Mouse (Mus musculus) lung, postnatal 36 days (tissue): Measurements from ENCODE around the gene Zfand4.
"Not testable (repeated sequence)": the region's sequence is repeated elsewhere in the genome, so short reads cannot be mapped to it uniquely, and the experiment has no call there.

Experiments
- DNase-seq: peaks from one replicate; pipeline ENCODE4 v3.0.0; 2022; ENCODE audit warnings: mixed read lengths

The Zfand4 gene

GRCm38 (mm10) chr6:116264018-116264651, at the start of gene Zfand4:
Gene Zfand4, plus strand, starts transcription at chr6:116264222.
- DNase-seq, result peak; percentile 92

GRCm38 (mm10) chr6:116227767-116228166, 36.3 kb upstream of the Zfand4 start:
- peak; percentile 59 for DNase-seq

DNA sequence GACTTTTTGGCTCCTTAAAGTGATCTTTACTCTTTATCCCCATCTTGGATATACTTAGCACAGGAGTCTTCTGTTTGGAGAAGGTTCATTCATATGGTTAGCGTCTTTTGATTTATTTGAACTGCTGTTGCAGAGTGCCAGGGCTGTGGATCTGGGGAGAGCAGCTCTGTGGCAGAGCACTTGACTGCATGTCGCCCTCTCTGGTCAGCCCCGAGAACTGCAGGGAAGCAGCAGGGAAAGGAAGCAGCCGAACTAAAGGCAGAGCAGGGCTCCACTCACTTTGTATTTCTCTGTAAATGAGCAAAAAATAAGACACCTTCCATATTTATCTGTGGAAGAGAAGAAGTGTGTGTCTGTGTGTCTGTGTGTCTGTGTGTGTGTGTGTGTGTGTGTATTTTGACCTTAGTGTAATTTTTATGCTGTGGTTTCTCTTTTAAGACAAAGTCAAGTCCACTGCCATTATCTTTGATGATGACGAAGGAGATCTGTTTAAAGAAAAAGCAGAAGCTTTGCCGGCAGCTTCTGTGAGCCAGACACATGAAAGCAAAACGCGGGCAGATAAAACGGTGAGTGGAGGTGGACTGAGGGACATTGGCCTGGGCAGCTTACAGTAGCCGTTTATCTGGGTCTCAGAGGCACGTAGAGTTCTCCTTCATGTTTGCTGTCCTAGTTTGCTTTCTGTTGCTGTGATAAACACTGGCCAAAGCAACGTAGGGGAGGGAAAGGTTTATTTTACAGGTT, 35.1 kb upstream of the Zfand4 start:
- DNase-seq, result peak; percentile 80

DNA sequence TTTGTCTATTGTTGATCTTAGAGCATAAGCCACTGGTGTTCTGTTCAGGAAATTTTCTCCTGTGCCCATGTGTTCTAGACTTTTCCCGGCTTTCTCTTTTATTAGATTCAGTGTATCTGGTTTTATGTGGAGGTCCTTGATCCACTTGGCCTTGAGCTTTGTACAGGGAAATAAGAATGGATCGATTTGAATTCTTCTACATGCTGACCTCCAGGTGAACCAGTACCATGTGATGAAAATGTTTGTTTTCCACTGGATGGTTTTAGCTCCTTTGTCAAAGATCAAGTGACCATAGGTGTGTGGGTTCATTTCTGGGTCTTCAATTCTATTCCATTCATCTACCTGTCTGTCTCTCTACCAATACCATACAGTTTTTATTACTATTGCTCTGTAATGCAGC, 29.2 kb upstream of the Zfand4 start:
- DNase-seq, result not testable (repeated sequence)

- no peak for DNase-seq
Observed at GRCm38 (mm10) chr6:116235336-116235735, 28.7 kb upstream of the Zfand4 start.

DNA sequence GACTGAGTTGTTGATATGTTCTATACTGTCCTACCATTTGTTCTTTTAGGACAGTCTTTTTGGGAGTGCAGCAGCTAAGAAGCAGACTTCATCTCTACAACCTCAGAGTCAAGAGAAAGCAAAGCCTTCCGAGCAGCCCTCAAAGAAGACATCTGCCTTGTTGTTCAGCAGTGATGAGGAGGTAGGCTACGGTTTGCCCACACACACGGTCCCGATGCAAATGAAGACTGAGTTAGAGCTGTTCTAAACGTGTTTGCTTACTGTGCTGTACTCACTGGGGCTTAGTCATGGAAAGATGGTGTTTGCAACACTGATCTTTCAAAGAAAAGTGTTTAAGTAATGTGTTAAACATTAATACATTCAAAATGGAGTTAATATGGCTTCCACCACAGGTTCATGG, 25.9 kb upstream of the Zfand4 start:
- DNase-seq, result no peak

DNA sequence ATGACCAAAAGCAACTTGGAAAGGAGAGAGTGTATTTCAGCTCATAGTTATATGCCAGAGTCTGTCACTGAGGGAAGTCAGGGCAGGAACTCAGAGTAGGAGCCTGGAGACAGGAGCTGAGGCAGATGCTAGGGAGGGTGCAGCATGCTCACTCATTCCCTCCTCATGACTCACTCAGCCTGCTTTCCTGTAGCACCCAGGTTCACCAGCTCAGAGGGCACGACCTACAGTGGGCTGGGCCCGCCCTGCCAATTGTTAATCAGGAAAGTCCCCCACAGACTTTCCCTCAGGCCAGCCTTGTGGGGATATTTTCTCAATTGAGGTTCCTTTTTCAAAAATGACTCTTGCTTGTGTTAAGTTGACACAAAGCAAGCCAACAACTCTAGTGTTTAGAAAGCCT, 23.7 kb upstream of the Zfand4 start:
- DNase-seq, result no peak

- no peak for DNase-seq
Observed at GRCm38 (mm10) chr6:116259649-116260048, 4.4 kb upstream of the Zfand4 start.

- DNase-seq, result no peak
Observed at GRCm38 (mm10) chr6:116260481-116260880, 3.5 kb upstream of the Zfand4 start.

GRCm38 (mm10) chr6:116262824-116263223, 1.2 kb upstream of the Zfand4 start:
- DNase-seq, result no peak

DNA sequence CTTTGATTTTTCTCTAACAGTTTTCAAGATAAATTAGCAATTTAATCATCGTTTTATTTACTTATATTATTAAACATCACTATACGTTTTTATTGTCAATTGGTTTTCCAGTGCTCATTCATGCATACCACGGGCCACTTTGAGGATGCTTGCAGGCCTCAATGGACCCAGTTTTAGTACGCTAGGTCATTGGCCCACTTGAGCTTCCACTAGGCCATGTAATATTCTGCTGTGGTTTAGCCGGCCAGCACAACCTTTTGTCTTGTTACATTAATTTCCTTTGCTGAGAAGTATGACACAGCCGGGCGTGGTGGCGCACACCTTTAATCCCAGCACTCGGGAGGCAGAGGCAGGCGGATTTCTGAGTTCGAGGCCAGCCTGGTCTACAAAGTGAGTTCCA, 814 bp downstream of the Zfand4 start:
- no peak for DNase-seq

DNA sequence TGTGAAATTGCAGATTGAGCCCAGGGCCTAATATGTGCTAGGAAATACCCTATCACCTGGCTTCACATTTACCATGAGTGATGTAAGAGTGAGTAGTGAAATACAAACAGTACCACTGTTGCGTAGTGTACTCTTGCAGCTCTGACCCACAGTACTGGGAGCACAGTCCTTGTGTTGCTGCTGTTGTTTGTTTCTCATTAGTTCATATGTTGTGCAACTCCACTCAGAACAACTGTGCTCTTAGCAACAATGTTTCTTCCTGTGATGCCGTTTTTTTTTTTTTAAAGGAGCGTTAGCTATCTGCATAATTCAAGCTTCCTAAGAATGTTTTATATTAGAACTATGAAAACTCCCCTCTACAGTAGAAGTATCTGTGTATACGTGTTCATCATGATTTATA, 1.6 kb downstream of the Zfand4 start:
- peak; percentile 23 for DNase-seq

GRCm38 (mm10) chr6:116266273-116267109, 2.5 kb downstream of the Zfand4 start:
- peak; percentile 20 for DNase-seq

GRCm38 (mm10) chr6:116267110-116267423, 3.0 kb downstream of the Zfand4 start:
- DNase-seq, result no peak

- no peak for DNase-seq
Observed at GRCm38 (mm10) chr6:116275695-116276094, 11.7 kb downstream of the Zfand4 start.

DNA sequence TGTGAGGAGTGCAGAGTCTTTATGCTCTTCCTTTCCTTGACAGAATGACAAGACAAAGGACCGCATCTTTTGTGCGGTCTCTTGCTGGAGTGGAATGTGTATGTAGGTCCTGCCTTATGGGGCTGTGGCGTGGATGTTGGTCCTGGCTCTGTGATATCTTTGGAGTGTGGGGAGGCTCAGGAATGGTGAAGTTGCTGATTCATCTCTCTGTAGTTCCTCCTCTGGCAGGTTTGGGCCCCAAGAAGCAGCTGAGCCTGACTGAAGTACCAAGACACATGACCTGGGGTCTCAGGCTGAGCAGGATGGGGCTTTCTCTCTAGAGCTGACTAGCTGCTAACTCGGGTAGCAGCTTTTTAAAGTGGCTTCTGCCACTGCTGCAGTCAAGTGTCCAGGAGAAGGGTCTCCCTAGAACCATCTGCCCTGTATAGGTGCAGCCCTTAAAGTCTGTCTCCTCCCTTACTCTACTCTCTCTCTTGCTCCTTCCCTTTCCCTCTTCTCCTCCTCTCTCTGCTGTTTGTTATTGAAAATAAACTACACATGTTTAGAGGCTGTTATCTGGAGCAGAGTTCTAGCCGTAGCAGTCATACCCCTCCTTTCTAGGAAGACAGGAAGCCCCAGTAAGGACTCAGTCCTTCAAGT, 14.8 kb downstream of the Zfand4 start:
- no peak for DNase-seq

DNA sequence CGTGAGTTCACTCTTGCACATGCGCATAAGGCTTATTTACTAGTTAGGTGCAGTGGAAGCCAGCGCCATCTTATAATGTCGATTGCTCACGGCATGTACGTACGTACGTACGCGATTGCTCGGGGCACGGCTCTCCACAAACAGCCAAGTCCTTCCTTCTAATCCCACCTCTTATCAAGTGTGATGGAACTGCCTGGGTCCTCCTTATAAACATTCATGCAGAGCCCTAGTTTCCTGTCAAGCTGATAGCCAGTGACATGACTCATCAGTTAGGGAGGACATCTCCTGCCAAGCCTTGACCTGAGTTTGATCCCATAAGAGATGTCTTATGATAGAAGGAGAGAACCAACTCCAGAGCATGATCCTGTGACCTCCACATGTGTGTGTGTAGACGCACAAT, 17.0 kb downstream of the Zfand4 start:
- no peak for DNase-seq

- peak; percentile 60 for DNase-seq
Observed at GRCm38 (mm10) chr6:116282546-116282945, 18.5 kb downstream of the Zfand4 start.

DNA sequence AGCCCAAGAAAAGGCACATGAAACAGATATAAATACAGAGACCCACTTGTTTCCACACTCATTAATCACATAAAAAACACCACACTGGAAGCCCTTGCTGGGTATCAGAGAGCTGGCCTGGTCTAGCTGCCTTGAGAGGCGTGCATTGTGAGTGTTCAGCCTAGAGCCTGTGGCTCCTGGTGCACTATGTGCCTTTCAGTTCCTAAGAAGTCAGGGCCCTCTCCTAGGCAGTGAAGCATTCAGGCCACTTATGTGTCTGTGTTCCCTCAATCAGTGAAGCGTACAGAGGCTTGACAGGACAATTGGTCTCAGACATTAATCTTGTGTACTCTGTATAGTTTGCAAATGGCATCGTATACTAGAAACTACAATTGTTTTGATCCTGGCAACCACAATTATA, 19.3 kb downstream of the Zfand4 start:
- no peak for DNase-seq

DNA sequence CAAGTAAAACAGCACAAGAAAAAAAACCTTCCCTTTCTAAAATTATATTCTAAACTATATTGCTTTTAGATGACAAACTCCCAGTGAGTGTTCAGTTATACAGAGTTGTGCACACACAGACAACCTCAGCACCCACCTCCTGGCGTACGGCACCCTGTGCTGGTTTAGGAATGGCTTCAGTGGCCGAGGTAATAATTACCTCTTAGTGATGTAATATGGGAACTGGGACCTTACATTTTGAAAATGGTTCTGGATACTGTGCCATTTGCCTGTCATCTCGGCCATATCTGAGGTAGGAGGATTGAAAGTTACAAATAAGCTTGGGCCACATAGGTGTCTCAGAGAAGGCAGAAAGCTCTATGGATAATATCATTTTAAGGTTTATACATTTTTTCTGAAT, 22.3 kb downstream of the Zfand4 start:
- no peak for DNase-seq

- no peak for DNase-seq
Observed at GRCm38 (mm10) chr6:116286870-116287575, 23.0 kb downstream of the Zfand4 start.

DNA sequence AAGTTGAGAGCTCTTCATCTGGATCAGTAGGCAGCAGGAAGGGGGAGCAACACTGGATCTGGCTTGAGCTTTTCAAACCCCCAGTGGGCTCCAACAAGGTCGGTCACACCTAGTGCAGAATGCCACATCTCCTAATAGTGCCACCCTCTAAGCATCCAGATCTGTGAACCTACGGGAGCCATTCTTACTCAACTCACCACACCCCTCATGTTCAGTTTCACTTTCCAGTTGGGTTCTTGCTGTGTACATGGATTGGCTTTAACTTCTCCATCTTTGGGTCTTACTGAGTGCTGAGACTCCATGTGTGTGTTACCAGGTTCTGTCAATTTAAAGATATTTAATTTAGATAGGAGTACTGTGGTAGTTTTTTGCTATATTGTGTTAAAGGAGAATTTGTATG, 47.4 kb downstream of the Zfand4 start:
- no peak for DNase-seq

DNA sequence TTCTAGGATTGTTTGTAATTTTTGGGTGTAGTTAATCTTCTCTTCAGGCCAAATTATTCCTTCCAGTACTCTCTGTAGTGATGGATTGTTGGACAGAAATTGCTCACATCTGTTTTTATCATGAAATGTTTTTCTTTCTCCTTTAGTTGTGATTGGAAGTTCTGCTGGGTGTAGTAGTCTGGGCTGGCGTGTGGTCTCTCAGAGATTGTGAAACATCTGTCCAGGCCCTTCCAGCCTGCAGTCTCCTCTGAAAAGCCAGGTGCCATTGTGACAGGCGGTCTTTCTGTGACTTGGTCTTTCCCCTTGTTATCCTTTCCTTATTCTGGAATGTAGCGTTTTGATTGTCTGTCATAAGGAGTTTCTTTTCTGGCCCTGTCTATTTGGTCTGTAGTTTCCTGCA, 55.2 kb downstream of the Zfand4 start:
- no peak for DNase-seq
